Mouse (Mus musculus): Measurements from ENCODE around the gene Tead1.

The Tead1 gene

DNA sequence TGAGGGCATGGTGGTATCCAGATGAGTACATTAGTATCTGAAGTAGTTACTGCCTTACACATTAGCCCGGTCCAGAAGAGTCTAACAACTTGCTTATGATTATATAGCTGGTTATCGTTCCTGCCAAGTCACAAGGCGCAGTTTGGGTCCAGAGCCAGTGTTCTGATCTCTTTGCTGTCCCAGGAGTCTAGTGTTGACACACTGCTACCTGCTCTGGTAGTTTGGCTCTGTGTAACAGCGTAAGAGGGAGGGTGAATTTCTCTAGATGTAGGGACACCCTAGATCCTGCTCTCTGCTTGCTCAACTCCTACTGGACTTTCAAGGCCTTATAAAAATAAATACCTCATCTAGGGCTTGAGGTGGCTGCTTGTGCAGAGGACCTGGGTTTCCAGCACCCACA lies 94.5 kb downstream of the Tead1 start:
- DNase-seq (ENCODE audit: low read depth in 2 of 2, low spot score in 2 of 2), result no peak

DNA sequence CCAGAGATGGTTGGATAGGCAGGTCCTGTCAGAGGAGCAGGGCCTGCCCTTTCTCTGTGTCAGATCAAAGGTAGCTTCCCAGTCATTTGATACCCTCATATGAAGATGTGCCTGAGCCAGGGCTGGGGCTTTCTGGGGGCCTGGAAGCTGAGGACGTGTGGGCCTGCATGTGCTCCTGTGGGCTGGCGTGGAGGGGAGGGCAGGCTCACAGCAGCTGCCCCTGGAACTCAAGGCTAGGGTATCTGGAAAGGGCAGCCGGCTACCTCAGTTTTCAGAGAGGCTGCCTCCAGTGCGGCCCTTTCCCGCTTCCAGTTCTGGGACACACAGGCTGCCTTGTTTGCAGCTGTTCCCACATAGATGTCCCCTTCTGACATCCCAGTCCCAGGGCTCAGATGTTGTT lies 96.7 kb downstream of the Tead1 start:
- no peak for DNase-seq (ENCODE audit: low read depth in 2 of 2, low spot score in 2 of 2)

DNA sequence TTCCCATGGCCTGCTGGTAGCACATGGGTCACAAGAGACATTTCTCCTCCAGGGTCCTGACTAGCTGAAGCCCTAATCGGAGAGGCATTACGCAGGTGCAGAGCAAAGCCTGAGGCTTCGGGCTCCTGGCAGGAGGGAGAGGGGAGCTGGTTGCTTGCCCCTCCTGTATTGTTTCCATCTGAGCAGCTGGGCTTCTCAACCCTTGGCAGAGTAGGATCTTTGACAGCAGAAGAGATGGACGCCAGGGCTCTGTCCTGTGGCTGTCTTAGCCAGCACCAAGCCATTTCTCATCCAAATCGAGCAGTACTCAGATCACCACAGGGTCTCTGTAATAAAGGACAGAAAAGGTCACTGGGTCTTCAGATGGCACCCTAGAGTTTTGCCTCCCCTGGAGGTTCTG lies 97.6 kb downstream of the Tead1 start:
- DNase-seq (ENCODE audit: low read depth in 2 of 2, low spot score in 2 of 2), result no peak

DNA sequence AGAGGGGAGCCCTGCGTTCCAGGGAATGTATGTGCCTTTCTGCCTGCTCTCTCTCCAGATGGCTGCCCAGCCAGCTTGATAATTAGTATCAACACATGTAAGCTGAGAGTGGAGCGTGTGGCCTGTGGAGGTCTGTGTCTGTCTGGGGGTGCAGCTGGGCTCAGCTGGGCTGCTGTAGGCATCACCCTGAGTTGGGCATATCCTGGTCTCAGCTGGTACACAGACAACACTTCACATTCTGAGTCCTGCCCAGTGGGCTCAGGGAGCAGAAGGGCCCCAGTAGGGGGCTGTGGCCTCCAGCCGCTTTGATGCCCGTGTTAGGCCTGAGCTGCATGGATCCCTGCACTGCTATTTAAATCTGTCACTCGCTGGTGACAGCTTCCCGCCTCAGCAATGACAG lies 100.5 kb downstream of the Tead1 start:
- no peak for DNase-seq (ENCODE audit: low read depth in 2 of 2, low spot score in 2 of 2)

DNA sequence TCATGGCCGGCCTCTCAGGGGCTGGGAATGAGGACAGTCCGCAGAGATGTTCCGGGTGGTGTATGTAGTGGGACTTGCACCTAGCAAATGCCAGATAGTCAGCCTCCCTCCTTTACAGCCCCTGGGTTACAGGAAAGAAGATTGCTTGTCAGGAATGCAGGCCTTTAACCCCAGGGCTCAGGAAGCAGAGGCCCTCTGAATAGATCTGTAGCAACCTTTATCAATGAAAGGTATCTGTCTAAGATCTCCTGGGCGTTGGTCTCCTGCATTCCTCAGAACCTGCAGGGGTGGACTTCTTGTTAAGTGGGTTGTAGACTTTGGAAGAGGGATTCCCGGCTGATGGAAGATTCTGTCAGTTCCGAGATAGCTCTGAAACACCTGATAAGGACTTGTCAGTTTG lies 101.8 kb downstream of the Tead1 start:
- no peak for DNase-seq (ENCODE audit: low read depth in 2 of 2, low spot score in 2 of 2)

DNA sequence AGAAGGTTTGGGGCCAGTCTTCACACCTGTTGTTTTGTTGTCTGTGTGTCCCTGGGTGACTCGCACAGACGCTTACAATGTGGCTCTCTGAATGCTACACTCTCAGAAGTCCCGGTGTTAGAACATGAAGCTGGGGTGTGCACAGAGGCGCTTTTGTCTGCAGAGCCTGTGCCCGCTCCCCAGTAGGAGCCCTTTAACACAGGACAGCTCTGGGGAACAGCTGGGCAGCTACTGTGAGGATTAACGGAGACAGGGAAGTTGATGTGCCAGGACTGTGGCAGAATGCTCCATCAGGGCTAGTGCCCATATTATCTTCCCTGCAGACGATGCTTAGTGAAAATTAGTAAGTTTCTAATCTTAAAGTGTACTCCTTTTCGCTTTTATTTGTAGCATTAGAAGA lies 102.9 kb downstream of the Tead1 start:
- no peak for DNase-seq (ENCODE audit: low read depth in 2 of 2, low spot score in 2 of 2)

DNA sequence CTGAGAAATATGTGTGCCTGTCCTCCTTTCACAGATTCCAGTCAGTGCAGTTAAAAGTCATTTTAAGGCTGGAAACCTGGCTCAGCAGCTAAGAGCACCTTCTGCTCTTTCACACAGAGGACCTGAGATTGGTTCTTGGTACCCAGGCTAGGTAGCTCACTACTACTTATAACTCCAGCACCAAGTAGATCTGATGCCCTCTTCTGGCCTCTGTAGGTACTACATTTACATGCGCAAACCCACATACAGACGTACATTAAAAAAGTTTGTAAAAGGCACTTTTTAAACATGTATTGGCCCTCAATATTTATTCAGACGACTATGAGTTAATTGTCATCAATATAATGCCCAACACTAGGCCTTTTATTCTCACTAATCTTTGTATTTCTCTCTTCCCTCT lies 105.2 kb downstream of the Tead1 start:
- DNase-seq (ENCODE audit: low read depth in 2 of 2, low spot score in 2 of 2), result no peak

DNA sequence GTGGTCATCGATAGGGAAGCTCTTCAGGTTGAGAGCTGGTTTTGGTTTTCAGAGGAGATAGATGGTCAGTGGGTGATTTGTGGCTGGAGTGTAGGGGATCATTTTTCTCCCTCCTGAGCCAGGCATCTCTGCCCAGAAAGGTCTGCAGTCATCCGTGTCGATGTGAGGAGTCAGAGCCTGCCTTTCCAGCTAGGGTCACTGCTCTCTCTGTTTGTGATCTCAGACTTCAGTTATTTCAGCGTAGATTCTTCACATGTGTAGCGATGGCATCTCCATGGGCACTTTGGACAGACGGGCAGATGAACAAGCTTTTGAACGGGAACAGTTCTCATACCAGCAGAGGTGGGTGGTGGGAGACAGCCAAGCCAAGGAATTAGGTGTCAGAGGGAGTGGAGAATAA lies 106.2 kb downstream of the Tead1 start:
- DNase-seq (ENCODE audit: low read depth in 2 of 2, low spot score in 2 of 2), result no peak

DNA sequence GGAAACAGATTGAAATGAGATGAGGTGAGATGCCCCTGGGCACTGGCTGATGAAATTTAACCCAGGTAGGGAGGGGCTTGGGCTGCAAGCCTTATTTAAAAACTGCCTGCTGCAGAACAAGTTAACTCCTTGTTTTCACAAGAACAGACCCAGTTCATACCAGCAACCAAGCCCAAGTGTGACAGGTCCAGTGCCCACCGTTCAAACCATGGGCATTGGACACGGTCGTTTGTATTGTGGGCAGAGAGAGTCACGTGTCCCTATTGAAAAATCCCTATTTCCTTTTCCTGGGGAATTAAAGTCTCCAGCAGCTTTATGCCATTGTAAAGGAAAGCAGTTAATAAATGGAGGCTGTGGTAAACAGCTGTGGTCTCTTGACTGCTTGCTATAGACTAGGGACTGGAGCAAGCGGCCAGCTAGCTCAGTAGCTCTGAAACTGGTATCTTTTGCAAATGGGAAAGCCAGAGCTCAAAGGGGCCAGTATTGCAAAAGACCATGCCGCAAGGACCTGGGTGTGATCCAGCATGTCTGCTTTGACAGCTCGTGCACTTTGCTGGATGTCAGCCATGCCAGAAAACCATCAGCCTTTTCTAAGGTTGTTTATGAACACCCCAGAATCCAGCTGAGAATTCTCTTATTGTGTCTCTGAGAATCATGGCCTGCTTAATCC lies 107.6 kb downstream of the Tead1 start:
- no peak for DNase-seq (ENCODE audit: low read depth in 2 of 2, low spot score in 2 of 2)

DNA sequence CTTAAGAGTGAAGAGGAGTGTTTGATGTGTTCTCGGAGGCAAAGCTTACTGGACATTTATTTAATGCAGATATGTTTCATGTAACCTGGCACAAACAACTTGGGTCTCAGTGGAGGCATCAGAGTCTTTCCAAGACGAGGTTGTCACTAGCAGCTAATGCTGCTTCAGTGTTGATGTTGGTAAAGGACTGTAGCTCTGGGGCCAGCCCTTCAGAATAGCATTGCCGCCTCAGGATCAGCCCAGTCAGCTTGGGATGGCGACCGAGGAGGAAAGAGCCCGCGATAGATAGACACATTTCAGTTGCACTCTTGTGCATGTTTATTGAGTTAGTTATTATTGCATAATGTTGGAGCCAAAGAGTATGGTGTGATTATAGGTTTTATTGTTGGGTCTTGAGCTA lies 108.2 kb downstream of the Tead1 start:
- DNase-seq (ENCODE audit: low read depth in 2 of 2, low spot score in 2 of 2), result no peak

DNA sequence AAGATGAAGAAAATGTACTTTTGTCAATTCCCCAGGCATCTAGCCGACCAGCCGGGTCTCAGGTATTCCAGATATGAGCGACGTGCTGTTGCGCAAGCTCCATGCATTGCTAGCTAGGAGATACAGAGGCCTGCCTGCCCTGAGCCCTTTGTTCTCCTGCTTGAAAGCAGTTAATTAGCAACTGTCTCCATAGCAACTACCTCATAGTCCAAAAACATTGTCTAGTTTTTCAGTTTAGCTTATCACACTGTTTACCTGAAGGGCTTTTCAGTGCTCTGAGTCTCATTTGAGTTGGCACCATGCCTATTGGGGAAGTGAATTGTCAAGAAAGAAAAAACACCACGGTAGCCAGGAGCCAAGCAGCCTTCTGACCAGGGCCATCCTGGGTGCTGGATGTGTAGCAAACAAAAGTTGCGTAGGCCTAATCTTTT lies 109.2 kb downstream of the Tead1 start:
- DNase-seq (ENCODE audit: low read depth in 2 of 2, low spot score in 2 of 2), result no peak

DNA sequence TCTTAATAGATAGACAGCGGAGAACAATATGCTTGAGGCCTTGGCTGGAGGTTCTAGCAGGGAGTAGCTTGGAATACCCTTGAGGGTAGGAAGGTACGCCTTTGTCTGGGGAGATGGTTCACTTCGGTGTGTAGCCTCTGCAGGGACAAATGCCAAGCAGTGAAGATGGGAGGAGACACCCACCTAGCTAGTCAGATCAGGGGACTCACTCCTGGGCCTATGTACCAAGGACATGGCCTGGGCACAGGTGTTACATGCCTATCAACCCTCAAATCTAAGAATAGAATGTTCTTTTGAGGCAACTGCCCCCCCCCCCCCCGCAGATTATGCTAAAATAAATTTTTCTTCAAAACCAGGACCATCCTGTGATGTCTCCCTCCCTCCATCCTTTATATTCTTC lies 110.6 kb downstream of the Tead1 start:
- no peak for DNase-seq (ENCODE audit: low read depth in 2 of 2, low spot score in 2 of 2)

DNA sequence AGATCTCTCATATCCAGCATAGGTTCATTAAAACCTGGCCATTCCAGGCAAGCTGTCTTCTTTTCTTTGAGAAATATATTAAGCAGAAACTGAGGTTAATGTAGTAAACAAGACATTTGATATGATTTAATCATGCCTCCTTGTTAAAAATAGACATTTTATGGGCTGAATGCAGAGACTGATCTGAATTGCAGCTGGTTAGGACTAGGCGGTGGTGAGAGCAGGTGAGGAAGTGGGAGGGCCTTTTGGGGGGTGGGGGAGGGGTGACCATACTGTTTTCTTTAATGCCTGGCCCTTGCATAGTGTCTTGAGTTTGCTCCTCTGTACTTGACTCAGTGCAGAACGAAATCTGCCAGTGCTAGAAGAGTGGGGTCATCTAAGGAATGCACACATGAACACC lies 111.2 kb downstream of the Tead1 start:
- DNase-seq (ENCODE audit: low read depth in 2 of 2, low spot score in 2 of 2), result no peak

DNA sequence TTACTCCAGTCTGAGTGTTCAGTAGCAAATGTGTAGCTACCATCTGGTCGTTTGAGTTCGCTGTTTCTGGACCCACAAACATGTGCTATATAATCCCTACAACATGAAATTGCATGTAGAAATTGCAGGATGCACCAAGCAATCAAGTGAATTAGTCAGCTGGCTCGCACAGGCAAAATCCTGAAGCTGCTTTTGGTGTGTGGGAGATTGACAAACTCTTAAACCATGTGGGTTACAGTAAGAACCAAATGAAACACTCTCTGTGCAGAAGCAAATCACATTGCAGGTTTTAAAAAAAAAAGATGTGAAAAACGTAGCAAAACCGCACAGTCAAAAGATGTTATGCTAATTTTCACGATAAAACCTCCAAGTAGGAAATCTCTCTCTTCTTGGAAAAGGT lies 113.6 kb downstream of the Tead1 start:
- no peak for DNase-seq (ENCODE audit: low read depth in 2 of 2, low spot score in 2 of 2)

DNA sequence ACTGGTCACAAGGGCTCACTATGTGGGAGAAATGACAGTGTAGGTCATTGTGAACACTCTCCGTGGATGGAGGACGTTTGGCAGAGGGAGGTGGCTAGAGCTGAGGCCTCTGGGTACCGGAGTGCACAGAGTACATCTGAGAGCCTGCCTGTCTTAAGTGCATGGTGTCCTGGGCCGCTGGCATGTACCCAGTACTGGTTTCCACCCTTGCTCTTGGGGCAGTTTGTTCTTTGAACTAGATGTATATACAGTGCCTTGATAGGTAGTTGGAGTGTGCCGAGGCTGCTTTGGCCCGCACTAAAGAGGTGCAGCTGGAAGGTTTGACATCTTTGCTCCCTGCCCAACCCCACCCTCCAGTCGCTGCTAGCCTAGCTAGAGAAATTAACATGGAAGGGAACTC lies 114.8 kb downstream of the Tead1 start:
- DNase-seq (ENCODE audit: low read depth in 2 of 2, low spot score in 2 of 2), result no peak

DNA sequence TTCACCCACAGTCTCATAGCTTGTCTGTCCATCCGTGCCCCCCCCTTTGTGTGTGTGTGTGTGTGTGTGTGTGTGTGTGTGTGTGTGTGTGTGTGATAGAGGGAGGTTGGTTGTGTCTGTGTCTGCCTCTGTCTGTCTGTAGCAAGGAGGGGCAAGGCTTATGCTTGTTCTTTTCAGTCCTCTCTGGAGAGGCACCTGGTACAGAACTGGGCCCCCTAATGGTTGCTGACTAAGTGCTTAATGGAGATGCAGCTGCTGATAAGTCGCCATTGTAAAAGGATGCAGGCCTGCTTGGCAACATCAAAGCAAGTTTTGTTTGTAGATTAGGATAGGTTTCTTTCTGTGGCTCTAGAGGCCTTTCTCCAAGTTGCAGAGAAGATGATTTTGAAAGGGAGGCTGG lies 115.4 kb downstream of the Tead1 start:
- DNase-seq (ENCODE audit: low read depth in 2 of 2, low spot score in 2 of 2), result no peak

DNA sequence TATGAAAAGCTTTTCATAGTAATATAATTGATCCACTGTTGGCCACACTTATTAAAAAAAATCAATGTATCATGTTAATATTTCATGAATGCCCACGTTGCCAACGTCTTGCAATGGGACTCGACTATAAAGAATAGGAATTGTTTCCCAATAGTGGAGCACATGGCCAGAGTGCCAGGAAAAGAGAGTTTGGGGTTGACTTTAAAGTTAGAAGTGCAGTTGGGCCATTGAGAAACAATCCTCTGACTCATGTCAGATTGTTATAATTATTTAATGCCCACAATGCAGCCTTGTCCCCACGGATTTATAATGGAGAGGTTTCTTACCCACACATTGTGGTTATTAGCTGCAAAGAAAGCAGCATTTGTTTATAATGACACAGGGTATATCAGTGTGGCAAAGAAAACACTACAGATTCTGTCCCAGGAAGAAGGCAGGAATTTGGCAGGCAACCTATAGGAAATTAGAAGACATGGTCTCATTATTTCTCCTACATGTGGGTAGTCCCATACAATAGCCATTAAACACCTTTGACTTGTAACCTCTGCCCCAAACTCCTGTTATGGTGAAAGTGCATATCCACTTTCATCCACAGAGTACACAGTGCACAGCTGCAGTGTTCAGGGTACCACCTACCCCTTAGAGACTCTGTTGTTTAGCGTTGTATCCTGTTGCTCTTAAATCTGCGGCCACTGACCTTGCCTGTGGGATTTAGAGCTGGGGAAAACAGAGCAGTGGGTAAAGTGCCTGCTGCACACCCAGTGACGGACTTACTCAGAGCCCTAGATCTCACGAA lies 118.6 kb downstream of the Tead1 start:
- no peak for DNase-seq (ENCODE audit: low read depth in 2 of 2, low spot score in 2 of 2)

DNA sequence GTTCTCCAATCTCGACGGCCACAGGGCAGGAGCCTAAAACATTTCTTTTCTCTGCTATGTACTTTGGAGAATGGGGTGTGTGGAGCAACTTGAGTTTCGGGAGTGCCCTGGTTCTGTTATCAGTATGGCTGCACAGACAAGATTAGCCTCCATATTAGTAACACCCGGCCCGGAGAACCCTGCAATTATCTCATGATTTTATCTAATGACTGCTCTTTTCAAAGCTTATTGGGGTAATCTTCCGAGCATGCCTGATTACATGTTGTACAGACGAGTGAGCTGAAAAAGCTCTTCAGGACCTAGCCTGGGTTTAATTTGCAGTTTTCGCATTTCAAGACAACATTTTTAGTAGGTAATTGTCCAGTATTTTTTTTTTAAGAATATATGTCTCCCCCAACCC lies 122.6 kb downstream of the Tead1 start:
- no peak for DNase-seq (ENCODE audit: low read depth in 2 of 2, low spot score in 2 of 2)

DNA sequence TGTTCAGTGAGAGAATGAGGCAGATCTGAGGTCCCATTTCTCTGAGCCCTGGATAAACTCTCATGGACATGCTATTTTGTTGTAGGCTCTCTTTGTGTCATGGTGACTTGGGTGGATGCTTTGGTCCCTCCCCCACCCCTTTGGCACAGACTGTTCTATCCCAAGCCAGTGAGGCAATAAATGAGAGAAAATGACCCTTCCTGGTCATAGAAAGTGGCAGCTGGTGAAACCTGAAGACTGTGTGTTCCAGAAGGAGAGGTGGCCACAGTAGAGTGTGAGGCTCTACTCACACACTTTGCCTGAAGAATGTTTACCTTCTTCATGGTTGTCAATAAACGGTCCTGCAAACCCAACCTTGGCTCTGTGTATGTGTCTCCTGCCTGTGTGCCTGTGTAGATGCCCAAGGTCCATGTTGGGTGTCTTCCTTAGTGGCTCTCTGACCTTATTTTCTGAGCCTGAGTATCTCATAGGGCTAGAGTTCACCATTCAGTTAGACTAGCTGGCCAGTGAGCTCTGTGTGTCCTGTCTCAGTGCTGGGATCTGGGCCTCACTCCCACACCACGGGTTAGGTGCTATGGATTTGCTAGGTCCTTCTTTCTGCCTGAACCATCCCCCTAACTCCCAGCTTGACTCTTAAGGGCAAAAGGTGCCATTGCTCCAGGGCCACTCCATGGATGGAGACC lies 127.7 kb downstream of the Tead1 start:
- DNase-seq (ENCODE audit: low read depth in 2 of 2, low spot score in 2 of 2), result no peak

DNA sequence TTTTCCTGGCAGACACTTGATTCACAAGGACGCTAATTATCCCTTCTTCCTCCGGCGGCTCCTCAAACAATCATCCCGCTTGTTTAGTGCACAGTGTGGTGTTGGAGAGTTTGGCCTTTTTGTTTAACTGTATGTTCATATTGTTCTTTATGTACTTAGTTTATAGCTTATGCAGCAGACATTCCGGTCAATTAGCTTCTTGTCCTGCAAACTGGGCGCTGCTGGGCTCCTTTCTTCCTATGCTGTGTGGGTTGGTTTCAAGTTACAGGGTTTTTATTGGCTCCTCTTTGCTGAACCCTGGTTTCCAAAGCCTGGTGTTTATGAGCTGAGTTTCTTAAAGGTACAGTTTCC lies 128.3 kb downstream of the Tead1 start:
- no peak for DNase-seq (ENCODE audit: low read depth in 2 of 2, low spot score in 2 of 2)

DNA sequence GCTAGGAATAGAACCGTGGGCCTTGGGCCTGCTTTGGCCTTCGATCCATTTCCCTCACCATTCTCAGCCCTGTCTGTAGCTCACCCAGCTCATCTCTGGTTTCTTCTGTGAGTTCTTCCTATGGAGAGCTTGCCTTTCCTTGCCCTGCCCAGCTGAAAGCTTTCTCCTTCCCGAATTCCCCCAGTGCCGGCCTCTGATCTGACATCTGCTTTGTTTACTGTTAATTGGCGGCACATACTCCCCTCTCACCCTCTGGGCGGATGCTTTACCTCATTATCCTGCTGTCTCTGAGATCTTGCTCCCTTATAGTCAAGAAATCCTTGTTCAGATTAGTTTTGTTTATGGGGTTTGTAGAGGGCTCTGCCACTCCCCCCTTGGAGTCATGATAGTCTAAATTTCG lies 131.6 kb downstream of the Tead1 start:
- no peak for DNase-seq (ENCODE audit: low read depth in 2 of 2, low spot score in 2 of 2)

DNA sequence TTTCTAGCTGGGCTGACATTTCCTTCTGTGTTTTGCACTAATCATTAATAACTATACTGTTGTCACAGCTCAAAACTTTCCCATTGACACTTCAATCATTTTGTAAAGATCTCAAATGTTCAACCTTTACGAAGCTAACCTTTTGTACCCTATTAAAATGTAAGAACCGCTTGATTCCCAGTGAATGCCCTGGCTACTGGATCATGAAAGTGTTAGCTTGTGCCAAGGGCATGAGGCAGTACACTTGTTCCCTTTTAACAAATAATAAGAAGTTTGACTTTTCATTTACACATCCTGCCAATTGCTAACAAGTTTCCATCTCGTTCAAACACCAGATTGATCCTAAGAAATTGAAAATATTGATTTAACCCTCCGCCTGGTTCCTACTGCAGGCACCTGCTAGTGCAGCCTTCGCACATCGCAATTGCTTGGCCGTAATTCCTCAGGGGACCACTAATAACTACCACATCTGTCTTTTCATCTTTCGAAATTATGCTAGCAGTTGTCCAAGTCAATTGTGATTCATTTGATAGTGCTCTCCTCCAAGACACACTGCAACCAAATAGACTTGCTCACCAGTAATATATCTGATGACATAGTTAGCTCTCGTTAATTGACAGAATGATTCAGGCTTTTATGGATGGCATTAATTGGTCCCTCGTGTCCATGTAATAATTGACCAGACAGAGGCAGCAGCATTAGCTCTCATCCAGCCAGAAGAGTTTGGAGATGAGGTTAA lies 133.1 kb downstream of the Tead1 start:
- no peak for DNase-seq (ENCODE audit: low read depth in 2 of 2, low spot score in 2 of 2)

Measured in CD8-positive naive resting alpha-beta T cell, adult 2 months (primary cell).